Mouse (Mus musculus): ENCODE measurements around the gene Rnf185.
A peak's percentile ranks its signal among the peaks of the same experiment; 100 is the strongest.

Gene Rnf185

DNA sequence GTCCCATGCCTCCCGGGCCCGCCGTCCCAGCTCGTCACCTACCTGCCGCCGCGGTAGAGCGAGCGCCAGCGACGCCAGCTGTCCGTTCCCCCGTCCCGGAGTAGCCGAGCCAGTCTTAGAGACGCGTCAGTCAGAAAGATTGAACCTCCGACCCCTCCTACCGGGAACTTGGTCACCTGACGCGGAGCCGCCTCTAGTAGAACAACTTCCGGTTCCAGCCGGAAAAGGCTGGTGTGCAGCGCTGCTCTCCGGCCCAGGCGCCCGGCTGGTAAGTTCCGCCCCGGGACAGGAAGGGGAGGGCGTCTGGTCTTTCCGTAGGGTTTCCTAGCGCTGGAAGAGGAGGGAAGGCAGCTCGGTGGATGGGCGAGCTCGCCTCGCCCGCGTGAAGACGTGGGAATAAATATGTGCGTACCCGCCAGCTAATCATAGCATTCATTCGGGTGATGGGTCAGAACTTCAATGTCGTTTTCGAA, at the start of gene Rnf185:
Rnf185 (minus strand) TSS at position 197 of the 473 bp plus-strand sequence.
- peak; percentile 95 for DNase-seq (ENCODE audit: extremely low read depth, insufficient read length, low spot score)

DNA sequence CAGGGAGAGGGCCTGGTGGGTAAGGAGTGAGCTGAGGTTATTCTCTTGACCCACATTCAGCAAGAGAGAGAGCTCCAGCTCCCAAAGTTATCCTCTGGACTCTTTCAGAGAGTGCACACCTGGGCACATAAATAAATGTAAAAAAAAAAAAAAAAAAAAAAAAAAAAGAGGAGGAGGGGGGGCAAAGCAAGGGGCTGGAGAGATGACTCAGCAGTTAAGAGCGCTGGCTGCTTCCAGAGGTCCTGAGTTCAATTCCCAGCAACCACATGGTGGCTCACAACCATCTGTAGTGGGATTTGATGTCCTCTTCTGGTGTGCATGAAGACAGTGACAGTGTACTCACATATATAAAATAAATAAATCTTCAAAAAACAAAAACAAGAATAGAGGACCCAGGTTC, 45.1 kb upstream of the Rnf185 start:
- DNase-seq (ENCODE audit: extremely low read depth, insufficient read length, low spot score), result no peak

DNA sequence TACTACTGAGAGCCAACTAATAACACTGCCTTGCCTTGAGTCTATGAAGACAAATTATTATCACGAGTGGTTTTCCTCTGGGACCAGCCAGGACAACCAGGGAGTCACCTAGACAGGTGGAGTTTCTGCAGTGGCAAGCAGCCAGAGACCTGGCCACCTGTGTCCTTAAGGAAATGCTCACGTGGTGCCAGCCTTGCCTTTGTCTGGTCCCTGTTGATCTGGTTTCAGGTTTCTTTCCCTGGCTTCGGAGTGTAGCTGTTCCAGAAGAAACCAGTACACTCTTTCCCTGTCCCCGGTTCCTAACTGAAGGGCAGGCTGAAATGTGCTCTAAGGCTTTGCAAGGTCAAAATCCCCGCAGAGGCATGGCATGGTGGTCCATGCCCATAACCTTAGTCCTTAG, 44.6 kb upstream of the Rnf185 start:
- DNase-seq (ENCODE audit: extremely low read depth, insufficient read length, low spot score), result no peak

DNA sequence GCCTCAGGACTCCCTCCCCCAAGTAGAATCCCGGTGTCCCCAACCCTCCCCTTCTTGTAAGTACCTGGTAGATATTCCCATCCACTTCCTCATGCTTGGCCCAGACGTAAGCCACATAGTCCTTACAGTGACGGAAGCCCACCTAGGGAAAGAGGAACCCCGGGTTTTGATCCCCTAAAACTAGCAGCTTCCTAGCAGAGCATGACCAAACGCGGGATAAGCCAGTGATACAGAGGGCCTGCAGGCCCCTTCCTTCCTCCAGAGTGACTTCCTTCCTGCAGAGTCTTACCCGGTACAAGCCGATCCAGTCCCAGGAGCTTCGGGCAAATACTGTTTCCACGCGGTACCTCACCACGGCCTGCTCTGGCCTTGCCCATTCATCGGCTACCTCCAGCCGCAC, 43.3 kb upstream of the Rnf185 start:
- no peak for DNase-seq (ENCODE audit: extremely low read depth, insufficient read length, low spot score)

DNA sequence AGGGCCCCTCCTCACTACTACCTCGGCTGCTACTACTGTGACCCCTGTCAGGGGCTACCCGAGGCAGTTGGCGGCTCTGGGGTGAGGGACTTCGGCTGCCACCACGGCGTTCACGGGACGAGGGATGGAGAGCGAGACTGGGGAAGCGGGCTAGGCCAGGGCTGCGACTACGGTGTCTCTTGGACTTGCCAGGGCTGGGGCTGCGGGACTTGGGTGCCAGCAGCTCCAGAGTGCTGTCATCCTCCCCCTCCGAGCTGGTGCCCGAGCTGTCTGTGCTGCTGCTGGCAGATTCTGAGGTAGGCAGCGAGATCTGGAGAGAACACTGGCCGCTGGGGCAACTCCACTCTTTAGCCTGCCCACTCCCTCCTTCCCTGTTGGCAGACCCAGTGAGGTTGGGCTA, 42.7 kb upstream of the Rnf185 start:
- DNase-seq (ENCODE audit: extremely low read depth, insufficient read length, low spot score), result no peak

DNA sequence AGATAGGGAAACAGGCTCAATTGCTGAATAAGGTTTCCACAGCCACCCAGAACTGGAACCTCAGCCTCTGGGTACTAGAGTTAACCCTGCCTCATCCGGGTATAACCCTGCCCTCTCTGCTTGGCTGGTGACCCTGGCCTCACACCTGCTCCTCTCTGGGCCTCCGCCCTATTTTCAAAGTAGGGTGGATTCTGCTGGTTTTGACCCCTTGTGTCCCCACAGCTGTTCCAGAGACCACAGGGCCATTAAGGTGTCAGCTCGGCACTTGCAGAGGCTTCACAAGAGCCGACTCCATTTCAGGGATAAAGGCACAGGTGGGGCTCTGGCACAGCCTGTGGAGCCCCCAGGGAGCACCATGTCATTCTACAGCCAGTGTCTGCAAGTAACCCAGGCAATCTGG, 40.6 kb upstream of the Rnf185 start:
- no peak for DNase-seq (ENCODE audit: extremely low read depth, insufficient read length, low spot score)

DNA sequence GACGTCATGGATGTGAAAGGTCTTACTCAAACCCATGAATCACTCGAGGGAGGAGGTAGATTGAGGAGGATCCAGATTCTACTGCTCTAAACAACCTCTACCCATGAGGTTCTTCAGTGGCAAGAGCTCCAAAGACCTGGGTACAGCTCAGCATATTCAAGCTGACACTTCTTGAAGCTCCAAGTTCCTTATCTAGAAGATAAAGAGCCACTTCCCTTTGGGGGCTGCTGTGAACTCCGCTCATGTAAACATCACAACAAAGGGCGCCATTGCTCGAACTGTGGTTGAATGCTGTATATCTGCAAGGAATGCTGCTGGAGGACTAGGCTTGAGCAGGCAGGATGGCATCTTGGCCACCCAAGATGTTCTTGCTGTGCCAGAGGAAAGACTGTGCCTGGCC, 36.9 kb upstream of the Rnf185 start:
- no peak for DNase-seq (ENCODE audit: extremely low read depth, insufficient read length, low spot score)

DNA sequence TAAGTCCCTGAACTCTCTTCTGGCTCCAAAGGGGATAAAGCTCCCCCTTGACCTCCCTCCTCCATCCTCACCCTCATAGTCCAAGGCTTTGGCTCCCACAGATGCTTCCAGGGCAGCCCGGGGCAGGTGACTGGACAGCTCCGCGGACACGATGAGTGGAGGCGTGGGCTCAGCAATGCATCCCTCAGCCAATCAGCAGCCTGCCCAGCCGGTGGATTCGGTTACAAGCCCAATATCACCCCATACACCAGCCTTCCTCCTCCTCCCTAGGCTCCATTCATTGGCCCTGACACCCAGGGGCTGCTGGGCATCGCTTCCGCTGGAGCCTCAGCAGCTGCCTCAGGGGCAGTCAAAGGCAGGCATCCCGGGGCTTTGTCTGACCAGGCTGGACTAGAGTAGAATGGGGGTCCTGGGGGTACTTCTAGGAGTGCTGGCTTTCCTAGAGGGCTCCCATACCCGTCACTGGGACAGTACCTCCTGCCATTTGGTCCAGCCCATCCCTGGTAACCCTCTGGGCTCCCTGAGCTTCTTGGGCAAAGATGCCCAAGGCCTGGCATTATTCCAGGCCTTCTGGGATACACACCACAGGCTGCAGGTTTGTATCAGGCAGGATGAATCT, 35.9 kb upstream of the Rnf185 start, which contains the start of gene Pla2g3:
Pla2g3 (plus strand) TSS at position 333 of the 619 bp plus-strand sequence.
- DNase-seq (ENCODE audit: extremely low read depth, insufficient read length, low spot score), result no peak

DNA sequence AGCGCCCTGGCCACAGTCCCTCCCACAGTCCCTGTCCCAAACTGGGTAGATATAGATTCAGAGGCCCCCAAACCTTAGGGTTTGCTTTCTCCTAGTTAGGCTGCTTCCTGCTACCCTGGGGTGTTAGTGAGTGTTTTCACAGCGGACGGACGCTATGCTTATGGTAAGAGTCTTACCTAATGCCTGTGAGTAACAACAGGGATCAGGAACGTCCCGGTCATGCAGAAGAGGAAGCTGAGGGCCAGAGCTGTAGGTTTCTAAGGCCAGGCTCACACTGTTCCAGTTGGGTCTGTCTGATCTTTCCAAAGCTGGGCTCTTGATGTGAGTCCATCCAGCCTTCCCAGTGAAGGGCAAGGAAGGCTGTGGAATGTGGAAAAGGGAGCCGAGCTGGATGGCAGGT, 34.2 kb upstream of the Rnf185 start:
- no peak for DNase-seq (ENCODE audit: extremely low read depth, insufficient read length, low spot score)

DNA sequence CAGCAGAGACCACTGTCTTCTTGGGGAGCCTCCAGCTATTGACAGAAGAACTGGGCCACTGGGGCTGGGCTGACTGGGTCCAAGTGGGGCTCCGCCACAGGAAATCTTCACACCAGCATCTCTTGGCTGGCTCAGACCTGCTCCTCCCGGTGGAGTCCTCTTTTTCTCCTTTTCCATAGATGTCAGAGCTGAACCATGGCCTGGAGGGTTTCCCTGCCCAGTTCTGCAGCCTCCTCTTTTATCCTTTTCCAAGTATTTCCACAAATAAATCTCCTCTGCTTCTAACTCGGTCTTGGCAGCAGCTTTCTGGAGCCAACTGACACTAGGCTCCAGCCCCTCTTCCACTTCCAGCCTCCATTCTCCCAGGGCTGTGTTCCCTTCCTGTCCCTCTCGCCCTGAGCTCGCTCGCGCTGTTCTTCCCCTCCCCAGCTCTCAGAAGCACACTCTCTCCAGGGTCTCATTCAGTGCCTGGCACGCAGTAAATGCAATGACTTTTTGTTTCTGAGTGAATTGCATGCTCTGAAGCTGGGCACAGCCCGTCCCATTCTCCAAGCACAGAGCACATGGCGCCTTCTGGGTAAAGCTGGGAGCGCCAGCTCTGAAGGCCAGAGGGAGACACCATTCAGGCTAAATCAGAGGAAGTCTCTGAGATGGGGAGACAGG, 31.9 kb upstream of the Rnf185 start:
- no peak for DNase-seq (ENCODE audit: extremely low read depth, insufficient read length, low spot score)

DNA sequence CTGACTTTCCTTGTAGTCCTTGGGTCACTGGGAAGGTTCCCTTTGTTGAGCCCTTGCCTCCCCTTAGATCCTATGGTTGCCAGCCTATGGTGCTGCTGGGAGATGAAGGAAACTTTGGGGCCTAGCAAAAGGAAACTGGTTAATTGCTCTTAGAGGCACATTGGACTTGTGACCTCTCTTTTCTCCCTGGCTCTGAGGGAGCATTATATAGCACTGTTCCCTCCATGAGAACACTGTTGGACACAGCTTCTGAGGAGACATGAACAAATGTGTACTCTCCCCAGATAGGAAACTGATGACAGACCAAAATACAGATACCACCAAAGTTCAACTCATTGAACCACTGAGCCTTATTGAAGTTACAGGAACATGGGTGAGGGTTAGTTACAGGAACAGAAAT, 23.3 kb upstream of the Rnf185 start:
- no peak for DNase-seq (ENCODE audit: extremely low read depth, insufficient read length, low spot score)

DNA sequence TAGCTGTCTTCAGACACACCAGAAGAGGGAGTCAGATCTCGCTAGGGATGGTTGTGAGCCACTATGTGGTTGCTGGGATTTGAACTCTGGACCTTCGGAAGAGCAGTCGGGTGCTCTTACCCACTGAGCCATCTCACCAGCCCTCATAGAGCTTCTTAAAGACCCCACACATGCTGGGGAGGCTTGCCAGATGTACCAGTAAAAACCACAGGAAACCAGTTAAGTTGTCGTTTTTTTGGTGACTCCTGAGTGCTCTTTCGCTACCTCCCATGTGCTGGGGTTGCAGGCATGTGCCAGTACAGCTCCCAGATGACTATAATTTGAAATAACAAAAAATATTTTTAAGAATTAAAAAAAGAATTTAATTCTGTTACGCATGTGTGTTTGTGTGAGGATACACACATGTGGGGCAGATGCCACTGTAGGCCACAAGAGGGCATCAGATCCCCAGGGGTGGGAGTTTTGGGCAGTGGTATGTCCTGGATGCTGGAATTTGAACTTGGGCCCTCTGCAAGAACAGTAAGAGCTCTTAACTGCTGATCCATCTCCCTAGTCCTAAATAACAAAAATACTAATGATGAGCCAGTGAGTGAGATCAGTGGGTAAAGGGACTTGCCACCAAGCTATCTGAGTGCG, 22.4 kb upstream of the Rnf185 start:
- no peak for DNase-seq (ENCODE audit: extremely low read depth, insufficient read length, low spot score)

DNA sequence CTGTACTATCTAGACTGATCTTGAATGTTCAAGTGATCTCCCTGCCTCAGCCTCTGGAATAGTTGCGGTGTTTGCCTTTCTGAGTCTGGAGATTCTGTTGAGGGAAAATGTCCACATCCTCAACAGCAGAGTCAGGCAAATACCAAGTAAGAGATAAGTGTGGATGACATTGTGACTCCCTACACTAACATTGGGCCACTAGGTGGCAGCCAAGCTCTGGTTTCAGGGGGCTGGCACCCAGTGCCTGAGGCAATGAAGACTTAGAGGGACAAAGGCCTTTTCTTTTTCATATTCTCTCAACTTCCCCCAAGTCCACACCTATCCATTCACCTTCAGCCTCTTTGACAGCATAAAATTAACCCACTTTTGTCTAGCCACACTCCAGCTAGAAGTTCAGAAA, 20.3 kb upstream of the Rnf185 start:
- DNase-seq (ENCODE audit: extremely low read depth, insufficient read length, low spot score), result peak; percentile 24

DNA sequence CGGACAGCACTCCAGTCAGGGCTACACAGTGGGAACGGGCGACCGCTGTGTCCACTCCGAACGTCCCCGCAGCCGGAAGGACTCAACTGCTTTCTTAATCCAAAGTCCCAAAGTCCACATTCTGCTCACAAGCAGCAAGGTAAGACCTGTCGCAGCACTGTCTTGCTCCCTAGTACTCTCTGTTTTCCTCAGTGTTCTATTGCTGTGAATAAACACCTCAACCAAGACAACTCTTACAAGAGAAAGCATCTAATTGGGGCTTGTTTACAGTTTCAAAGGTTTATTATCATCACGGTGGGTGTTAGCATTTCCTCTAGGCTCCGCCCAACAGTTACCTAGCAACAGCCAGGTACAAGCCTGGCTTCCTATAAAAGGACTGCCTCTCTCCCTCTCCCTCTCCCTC, 19.3 kb upstream of the Rnf185 start:
- no peak for DNase-seq (ENCODE audit: extremely low read depth, insufficient read length, low spot score)

DNA sequence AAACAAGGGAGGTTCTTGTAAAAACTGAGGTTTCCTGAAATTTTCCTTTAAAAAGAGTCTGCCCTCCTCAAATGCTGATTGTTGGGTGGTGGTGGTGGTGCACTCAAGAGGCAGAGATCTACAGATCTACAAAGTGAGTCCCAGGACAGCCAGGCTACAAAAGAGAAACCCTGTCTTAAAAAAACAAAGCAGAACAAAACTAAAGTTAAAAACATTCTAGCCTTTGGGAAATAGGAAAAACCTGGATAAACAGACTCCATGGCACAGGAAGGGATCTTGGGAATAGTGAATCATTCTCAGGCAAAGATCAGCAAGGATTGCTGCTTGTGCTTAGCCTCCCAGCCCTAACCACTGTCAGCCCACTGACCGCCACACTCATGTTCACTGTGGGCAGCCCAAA, 10.7 kb upstream of the Rnf185 start:
- DNase-seq (ENCODE audit: extremely low read depth, insufficient read length, low spot score), result no peak

DNA sequence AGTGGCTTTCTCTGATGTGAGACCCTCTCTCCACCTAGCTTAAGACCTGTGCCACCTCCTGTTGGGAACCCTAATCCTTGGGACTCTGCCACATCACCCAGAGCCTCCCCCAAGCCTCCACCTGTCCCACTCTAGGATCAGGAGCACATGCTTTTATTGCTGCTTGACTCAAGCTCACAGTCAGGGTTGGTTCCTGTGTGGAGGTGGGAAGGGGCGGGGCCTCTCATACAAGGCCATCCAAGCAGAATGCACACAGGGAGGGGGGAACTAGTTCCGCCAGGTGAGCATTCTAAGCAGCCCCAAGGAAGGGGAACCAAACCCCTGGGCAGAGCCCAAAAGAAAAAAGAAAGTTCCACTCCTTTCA, 6.9 kb upstream of the Rnf185 start:
- DNase-seq (ENCODE audit: extremely low read depth, insufficient read length, low spot score), result no peak

DNA sequence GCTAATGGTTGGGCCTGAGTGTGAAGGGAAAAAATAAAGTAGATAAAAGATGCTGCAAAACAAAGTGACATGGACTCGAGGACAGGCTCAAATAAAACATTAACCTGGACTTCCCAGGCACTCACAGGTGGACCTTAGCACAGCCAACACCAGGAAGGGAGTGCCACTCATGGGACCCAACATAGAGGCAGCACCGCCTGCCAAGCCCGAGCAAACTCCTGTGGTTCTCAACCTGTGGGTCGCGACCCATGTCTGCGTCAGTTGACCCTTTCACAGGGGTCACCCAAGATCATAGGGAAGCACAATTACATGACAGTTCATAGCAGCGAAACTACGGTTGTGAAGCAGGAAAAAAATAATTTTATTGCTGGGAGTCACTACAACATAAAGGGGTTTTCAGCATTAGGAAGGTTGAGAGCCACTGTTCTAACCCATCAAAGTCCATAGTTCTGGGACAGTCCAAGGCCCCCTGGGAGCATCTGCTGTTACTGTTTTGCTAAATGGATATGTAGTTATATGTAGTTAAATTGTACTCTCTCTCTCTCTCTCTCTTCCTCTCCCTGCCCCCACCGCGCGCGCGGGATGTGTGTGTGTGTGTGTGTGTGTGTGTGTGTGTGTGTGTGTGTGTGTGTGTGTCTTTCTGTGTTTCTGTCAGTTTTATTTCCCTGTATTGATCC, 6.4 kb upstream of the Rnf185 start:
- no peak for DNase-seq (ENCODE audit: extremely low read depth, insufficient read length, low spot score)

DNA sequence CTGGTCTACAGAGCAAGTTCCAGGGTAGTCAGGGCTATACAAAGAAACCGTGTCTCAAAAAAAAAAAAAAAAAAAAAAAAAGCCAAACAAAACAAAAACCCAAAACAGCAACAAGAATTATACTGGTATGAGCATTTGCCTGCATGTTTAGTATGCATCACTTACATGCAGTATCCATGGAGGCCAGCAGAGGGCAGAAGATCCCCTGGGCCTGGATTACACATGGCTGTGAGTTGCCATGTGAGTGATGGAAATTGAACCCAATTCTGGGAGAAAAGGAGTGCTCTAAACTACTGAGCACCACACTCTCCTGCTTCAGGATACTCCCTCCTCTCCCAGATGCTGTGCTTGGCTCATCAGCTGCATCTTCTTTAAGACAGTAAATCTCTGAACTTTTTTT, 4.2 kb upstream of the Rnf185 start:
- DNase-seq (ENCODE audit: extremely low read depth, insufficient read length, low spot score), result peak; percentile 25

DNA sequence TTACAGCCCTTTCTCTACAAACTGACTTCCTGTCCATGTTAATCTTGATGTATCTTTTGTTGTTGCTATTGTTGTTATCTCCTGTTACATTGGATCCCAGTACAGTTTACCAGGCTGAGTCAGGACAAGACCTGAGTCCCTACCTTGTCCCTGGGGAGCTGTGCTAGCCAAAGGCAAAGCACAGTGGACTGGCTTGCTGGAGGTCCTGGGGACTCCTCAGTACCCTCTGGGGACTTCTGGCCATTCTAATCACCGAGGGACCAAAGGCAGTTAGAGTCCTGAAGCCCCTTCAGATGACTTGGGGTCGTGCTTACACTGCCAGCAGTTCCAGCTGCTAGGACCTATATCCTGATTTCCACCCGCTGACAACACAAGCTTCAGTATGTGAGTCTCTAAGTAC, 2.3 kb upstream of the Rnf185 start:
- no peak for DNase-seq (ENCODE audit: extremely low read depth, insufficient read length, low spot score)

DNA sequence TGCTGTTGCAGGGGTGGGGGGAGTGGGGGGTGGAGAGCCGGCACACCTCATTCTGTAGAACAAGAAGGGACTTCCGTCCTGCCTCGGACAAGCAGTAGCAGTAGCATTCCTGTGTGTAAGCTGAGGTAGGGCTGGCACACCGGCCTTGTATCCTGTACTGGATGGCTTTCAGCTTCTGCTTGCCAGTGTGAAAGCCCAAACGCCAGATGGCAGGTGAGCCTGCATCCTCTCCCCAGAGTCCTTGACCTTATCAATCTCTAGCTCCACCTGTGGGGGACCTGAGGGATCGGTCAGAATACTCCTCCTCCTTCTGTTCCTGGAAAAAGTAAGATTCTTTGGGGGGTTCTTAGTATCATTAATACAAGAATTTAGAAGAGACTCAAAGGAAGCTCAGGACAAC, 1.3 kb upstream of the Rnf185 start:
- peak; percentile 16 for DNase-seq (ENCODE audit: extremely low read depth, insufficient read length, low spot score)

DNA sequence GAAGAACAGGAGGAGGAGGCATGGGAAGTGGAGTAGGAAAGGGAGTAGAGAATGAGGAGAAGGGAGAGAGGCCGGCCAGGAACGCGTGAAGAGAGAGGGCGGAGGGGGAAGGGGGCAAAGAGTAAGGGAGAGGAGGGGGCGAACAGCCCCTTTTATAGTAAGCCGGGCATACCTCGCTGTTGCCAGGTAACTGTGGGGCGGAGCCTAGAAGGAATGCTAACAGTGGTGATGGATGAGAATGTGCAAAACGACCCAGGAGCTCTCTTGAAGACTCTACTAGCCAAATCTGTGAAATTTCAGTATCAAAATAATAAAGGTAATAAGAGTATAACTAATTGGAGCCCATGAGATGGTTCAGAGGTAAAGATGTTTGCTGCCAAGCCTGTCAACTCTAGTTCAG, 606 bp upstream of the Rnf185 start:
- no peak for DNase-seq (ENCODE audit: extremely low read depth, insufficient read length, low spot score)

DNA sequence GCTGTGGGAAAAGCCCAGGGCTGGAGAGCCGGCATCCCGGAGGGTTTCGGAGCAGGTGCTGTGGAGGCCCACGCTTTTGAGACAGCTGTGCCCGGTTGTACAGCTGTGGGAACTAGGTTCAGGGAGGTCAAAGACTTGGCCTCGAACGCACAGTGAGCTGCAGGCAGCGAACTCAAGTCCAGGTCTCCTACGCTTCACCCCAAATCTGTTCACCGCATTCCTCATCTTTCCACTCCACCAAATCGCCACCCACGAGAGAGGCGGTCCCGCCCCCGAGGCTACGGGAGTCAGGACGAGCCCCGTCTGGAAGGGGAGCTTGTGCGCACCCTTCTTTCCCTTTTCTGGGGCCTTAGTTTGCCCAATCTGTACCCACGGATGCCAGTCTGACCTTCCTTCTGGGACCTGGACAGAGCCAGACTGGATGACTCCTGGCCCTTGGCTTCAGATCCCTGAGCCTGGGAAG, 431 bp downstream of the Rnf185 start:
- DNase-seq (ENCODE audit: extremely low read depth, insufficient read length, low spot score), result no peak
